Mouse (Mus musculus): ENCODE data around the gene Gm20390. TPM values are rescaled to one million over a fixed set of nuclear protein-coding genes. Genes with fewer than 3 reads are reported as not detected.

Gm20390 gene
- polyA plus RNA-seq, 1 experiment from 2014 or later: 466 TPM

DNA sequence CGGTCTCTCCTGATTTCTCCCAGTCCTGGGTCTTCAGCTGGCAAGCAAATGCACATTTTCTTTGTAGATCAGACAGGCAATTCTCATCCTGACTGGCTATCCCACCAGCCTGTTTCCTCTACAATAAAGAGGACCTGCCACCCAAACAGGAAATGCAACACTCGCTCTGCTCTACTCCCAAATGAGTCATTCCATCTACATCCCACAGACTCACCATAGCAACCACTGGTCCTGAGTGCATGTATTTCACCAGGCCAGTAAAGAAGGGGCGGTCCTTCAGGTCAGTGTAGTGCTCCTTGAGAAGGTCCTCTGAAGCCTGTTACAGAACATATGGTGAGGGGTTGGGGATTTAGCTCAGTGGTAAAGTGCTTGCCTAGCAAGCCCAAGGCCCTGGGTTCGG, 5.1 kb downstream of the Gm20390 start:
- Histone ChIP-seq H3K4me2 (no peak overlapping the region), H3K27ac (no peak overlapping the region), H3K27me3 (no peaks in the 10 kb centered on the region), H3K9me3 (no peaks in the 10 kb centered on the region), H3K36me3 (peaks cover 80% of the 10 kb centered on the region), H3K4me3 (replicated peaks) (no peak overlapping the region), H3K4me1 (replicated peaks) (peaks cover 3% of the 10 kb centered on the region; the same call in 1 of the 2 replicates), H3K9ac (replicated peaks) (no peak overlapping the region)
- ATAC-seq (ENCODE audit: insufficient number of reproducible peaks, insufficient read depth, low FRiP score, low TSS enrichment, low read depth): no peak
- 94% methylated on average over 4 of the region's 4 CpGs for whole genome bisulfite sequencing

- WGBS: 91% methylated on average over 6 of the region's 6 CpGs
- Histone ChIP-seq H3K27ac (no peak overlapping the region), H3K4me1 (replicated peaks) (peaks cover 2% of the 10 kb centered on the region; the same call in 1 of the 2 replicates), H3K4me3 (replicated peaks) (no peak overlapping the region), H3K36me3 (peaks cover 84% of the 10 kb centered on the region), H3K4me2 (no peak overlapping the region), H3K9ac (replicated peaks) (no peak overlapping the region), H3K27me3 (no peaks in the 10 kb centered on the region), H3K9me3 (no peaks in the 10 kb centered on the region)
- ATAC-seq (ENCODE audit: insufficient number of reproducible peaks, insufficient read depth, low FRiP score, low TSS enrichment, low read depth): no peak
Observed at GRCm38 (mm10) chr11:93961482-93961881, 6.6 kb downstream of the Gm20390 start.

- Histone ChIP-seq H3K4me3 (replicated peaks) (no peak overlapping the region), H3K4me1 (replicated peaks) (peaks cover 27% of the 10 kb centered on the region), H3K9ac (replicated peaks) (no peak overlapping the region), H3K4me2 (no peak overlapping the region), H3K9me3 (no peaks in the 10 kb centered on the region), H3K36me3 (peaks cover 66% of the 10 kb centered on the region), H3K27ac (no peak overlapping the region), H3K27me3 (no peaks in the 10 kb centered on the region)
- no peak for ATAC-seq (ENCODE audit: insufficient number of reproducible peaks, insufficient read depth, low FRiP score, low TSS enrichment, low read depth)
- WGBS: 72% methylated on average over 4 of the region's 4 CpGs
Observed at GRCm38 (mm10) chr11:93957746-93958145, 10.3 kb downstream of the Gm20390 start.

DNA sequence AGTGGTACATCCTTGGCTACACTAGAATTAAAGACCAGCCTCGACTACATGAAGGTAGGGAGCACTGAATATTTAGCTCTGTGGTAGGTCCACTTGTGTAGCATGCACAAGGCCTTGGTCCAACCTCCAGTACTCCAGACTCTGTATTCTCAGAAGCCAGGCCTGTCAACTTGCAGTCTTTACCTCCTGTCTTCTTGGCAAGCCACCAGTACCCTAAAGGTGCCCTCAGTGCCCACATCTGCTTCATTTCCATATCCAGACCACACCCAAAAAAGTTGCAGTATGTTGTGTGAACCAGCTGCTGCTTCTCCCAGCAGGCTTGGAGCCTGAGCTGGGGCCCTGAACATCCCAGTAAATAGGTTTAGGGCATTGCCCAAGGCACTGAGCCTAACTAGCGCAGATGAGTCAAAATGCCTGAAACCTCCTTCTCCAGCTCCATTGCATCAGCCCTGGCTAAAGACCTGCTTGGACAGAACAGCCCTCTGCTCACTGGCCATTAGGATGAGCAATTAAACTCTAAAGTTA, 11.0 kb downstream of the Gm20390 start:
- H3K27ac ChIP-seq: no peak overlapping the region
- no peak overlapping the region for H3K4me2 ChIP-seq
- ATAC-seq (ENCODE audit: insufficient number of reproducible peaks, insufficient read depth, low FRiP score, low TSS enrichment, low read depth): no peak
- H3K4me1 ChIP-seq (replicated peaks): peaks cover 32% of the 10 kb centered on the region
- peaks cover 66% of the 10 kb centered on the region for H3K36me3 ChIP-seq
- no peak overlapping the region for H3K4me3 ChIP-seq (replicated peaks)
- no peak overlapping the region for H3K9ac ChIP-seq (replicated peaks)
- H3K27me3 ChIP-seq: no peaks in the 10 kb centered on the region
- H3K9me3 ChIP-seq: no peaks in the 10 kb centered on the region
- 78% methylated on average over 2 of the region's 2 CpGs for WGBS

- ATAC-seq (ENCODE audit: insufficient number of reproducible peaks, insufficient read depth, low FRiP score, low TSS enrichment, low read depth): peak; percentile 30; the same call in 1 of the 2 replicates
- Histone ChIP-seq H3K4me3 (replicated peaks) (peak within 1 kb of the TSS; percentile 73), H3K9me3 (no peaks in the 10 kb centered on the region), H3K9ac (replicated peaks) (peak within 1 kb of the TSS; percentile 79), H3K27ac (peak within 1 kb of the TSS; percentile 89), H3K27me3 (no peaks in the 10 kb centered on the region), H3K36me3 (peaks cover 66% of the 10 kb centered on the region), H3K4me2 (peak within 1 kb of the TSS; percentile 86), H3K4me1 (replicated peaks) (peaks cover 32% of the 10 kb centered on the region)
- 3% methylated on average over 6 of the region's 6 CpGs for WGBS
Observed at GRCm38 (mm10) chr11:93956159-93956558, 11.9 kb downstream of the Gm20390 start, which contains the start of gene Nme2. Gene Nme2, minus strand, starts transcription at chr11:93956259.

DNA sequence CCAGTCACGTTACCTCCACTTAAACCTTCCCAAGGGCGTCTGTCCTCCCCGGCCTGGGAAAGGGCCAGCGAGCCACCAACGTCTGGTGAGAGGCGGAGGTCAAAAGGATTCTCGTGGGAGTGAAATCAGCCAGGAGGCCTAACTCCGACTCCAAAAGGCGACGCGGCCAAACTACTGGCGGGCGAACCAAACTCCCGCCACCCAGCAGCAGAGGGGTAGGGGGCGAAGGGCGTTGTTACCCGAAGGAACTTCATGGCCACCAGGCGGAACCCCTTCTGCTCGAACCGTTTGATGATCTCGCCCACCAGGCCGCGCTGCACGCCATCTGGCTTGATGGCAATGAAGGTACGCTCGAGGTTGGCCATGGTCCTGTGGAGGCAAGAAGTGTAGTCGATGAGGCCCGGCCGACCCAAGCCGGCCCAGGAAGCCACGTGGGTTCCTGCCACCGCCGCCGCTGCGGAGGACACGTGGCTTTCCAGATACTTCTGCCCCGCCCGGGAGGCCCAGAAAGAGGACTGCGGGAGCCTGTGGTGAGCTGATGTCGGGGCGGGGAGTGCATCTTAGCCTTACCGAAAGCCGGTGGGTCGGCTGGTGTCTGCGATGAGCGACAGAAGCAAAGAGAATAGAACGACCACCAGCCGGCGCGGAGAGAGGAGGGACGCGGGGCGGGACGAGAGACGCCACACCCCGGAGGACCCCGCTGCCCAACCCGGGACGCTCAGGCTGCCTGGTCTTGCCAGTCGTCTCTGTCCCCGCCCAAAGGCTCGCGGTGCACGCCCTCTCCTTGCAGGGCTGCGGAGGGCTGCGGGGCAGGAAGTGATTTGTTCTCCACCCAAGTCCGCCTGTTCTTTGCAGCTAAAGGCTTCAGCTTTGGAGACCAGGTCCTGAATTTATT, 12.6 kb downstream of the Gm20390 start:
- H3K36me3 ChIP-seq: peaks cover 66% of the 10 kb centered on the region
- H3K4me3 ChIP-seq (replicated peaks): peak overlapping the region; percentile 73
- peaks cover 32% of the 10 kb centered on the region for H3K4me1 ChIP-seq (replicated peaks)
- ATAC-seq (ENCODE audit: insufficient number of reproducible peaks, insufficient read depth, low FRiP score, low TSS enrichment, low read depth): peak; percentile 98
- H3K27ac ChIP-seq: peak overlapping the region; percentile 89
- peak overlapping the region; percentile 79 for H3K9ac ChIP-seq (replicated peaks)
- no peaks in the 10 kb centered on the region for H3K9me3 ChIP-seq
- under 1% methylated on average over 67 of the region's 67 CpGs for WGBS
- peak overlapping the region; percentile 86 for H3K4me2 ChIP-seq
- no peaks in the 10 kb centered on the region for H3K27me3 ChIP-seq

DNA sequence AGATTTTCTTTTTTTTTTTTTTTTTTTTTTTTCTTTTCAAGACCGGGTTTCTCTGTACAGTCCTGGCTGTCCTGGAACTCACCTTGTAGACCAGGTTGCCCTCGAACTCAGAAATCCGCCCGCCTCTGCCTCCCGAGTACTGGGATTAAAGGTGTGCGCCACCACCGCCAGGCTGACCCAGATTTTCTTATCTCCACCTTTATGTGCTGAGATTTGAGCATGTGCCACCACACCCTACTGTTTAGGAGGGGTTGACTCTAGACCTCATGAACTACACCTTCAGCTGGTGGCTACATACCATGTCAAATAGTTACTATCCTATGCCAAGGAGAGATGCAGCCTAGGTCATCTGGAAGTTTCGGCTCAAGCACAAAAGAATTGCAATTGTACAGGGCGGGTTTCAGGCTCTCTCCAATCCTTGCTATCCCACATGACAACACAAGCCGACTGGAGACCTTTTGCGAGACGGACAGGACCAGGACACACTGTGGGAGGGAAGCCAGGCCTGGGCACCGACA, 13.3 kb downstream of the Gm20390 start:
- Histone ChIP-seq H3K4me1 (replicated peaks) (peaks cover 32% of the 10 kb centered on the region), H3K9me3 (no peaks in the 10 kb centered on the region), H3K4me3 (replicated peaks) (peak overlapping the region; percentile 73), H3K36me3 (peaks cover 66% of the 10 kb centered on the region), H3K9ac (replicated peaks) (peak overlapping the region; percentile 79), H3K27ac (peak overlapping the region; percentile 89), H3K27me3 (no peaks in the 10 kb centered on the region), H3K4me2 (peak overlapping the region; percentile 86)
- WGBS: 43% methylated on average over 13 of the region's 13 CpGs
- 0 out of 2 replicates have a peak, but pooled peaks have one; percentile 4 for ATAC-seq (ENCODE audit: insufficient number of reproducible peaks, insufficient read depth, low FRiP score, low TSS enrichment, low read depth)

- 70% methylated on average over 5 of the region's 5 CpGs for WGBS
- no peak overlapping the region for H3K27ac ChIP-seq
- H3K4me2 ChIP-seq: no peak overlapping the region; the same call in 1 of the 2 replicates
- no peak overlapping the region for H3K4me3 ChIP-seq (replicated peaks)
- peaks cover 64% of the 10 kb centered on the region for H3K36me3 ChIP-seq
- H3K27me3 ChIP-seq: no peaks in the 10 kb centered on the region
- peaks cover 32% of the 10 kb centered on the region for H3K4me1 ChIP-seq (replicated peaks)
- no peaks in the 10 kb centered on the region for H3K9me3 ChIP-seq
- no peak overlapping the region for H3K9ac ChIP-seq (replicated peaks)
- no peak for ATAC-seq (ENCODE audit: insufficient number of reproducible peaks, insufficient read depth, low FRiP score, low TSS enrichment, low read depth)
Observed at GRCm38 (mm10) chr11:93952376-93952775, 15.7 kb downstream of the Gm20390 start.

DNA sequence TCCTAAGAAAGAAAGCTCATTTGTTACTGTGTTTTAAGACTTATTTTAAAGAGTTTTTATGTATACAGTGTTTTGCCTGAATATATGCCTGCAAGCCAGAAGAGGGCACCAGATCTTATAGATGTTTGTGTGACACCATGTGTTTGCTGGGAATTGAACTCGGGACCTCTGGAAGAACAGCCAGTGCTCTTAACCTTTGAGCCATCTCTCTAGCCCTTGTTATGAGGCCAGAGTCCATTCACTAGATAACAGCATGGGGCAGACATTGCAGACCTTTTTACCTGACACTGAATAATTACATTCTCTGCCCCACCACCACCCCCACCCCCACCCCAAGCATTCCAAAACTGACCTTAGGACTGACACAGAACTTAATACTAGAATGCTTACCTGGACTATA, 18.0 kb downstream of the Gm20390 start:
- Histone ChIP-seq H3K4me2 (no peak overlapping the region), H3K4me3 (replicated peaks) (no peak overlapping the region), H3K9ac (replicated peaks) (no peak overlapping the region), H3K27ac (no peak overlapping the region), H3K4me1 (replicated peaks) (peaks cover 31% of the 10 kb centered on the region), H3K27me3 (no peaks in the 10 kb centered on the region), H3K36me3 (peaks cover 64% of the 10 kb centered on the region), H3K9me3 (no peaks in the 10 kb centered on the region)
- 81% methylated on average over 1 of the region's 1 CpGs for WGBS
- no peak for ATAC-seq (ENCODE audit: insufficient number of reproducible peaks, insufficient read depth, low FRiP score, low TSS enrichment, low read depth)

DNA sequence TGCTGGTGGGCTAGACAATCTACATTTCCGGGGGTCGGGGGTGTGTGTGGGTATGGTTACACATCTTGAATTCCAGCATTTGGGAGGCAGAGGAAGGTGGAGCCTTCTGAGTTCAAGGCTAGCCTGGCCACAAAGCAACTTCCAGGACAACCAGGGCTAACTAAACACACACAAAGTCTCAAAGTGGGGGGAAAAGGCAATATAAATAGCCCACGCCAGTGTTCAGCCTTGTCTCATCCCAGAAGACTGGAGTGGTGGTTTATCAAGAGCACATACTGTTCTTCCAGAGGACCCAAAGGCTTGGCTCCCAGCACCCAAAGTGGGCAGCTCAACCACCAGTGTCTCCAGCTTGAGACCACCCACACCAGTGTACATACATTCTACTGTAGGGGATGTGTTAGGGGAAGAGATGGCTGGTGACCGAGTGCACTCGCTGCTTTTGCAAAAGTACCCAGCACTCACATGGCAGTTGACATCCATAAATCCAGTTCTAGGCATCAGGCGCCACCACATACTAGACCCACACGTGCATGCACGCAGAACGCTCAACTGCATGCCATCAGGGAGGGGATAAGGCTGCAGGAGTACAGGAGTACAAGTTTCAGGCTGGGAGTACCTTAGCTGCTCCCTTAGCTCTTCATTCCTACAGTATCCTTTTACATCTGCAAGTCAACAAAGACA, 19.1 kb downstream of the Gm20390 start:
- 87% methylated on average over 9 of the region's 9 CpGs for WGBS
- Histone ChIP-seq H3K9me3 (no peaks in the 10 kb centered on the region), H3K4me1 (replicated peaks) (peaks cover 26% of the 10 kb centered on the region), H3K27ac (no peak overlapping the region), H3K36me3 (peaks cover 62% of the 10 kb centered on the region), H3K4me2 (no peak overlapping the region), H3K9ac (replicated peaks) (no peak overlapping the region), H3K4me3 (replicated peaks) (no peak overlapping the region), H3K27me3 (no peaks in the 10 kb centered on the region)
- ATAC-seq (ENCODE audit: insufficient number of reproducible peaks, insufficient read depth, low FRiP score, low TSS enrichment, low read depth): no peak

- Histone ChIP-seq H3K27me3 (no peaks in the 10 kb centered on the region), H3K36me3 (peaks cover 48% of the 10 kb centered on the region), H3K4me1 (replicated peaks) (peaks cover 11% of the 10 kb centered on the region), H3K4me2 (no peak overlapping the region), H3K4me3 (replicated peaks) (no peak overlapping the region), H3K9ac (replicated peaks) (no peak overlapping the region), H3K9me3 (no peaks in the 10 kb centered on the region), H3K27ac (no peak overlapping the region)
- WGBS: 34% methylated on average over 3 of the region's 3 CpGs
- ATAC-seq (ENCODE audit: insufficient number of reproducible peaks, insufficient read depth, low FRiP score, low TSS enrichment, low read depth): no peak
Observed at GRCm38 (mm10) chr11:93944986-93945385, 23.1 kb downstream of the Gm20390 start.

Measured in limb, embryonic 12.5 days (tissue).